Comparison of ENCODE assay signal across 8 mouse cellular contexts in the genomic region with DNA sequence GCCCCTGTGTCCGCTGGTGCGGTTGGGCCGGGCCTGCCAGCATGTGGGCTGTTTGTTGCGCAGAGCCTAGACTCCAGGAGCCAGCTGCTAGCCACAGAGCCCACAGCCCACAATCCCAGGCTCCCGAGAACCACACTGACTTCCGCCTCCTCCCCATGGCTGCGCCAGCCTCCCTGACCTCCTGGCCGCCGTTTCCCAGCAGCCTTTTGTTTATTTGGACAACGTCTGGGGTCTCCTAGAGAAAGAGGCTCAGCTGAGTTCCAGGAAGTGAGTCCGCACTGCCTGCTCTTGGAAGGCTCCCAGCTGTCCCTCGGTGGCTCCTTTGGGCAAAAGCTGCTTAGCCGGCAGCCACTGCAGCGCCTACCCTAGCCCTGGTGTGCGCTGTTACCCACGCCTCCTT. TPM values are rescaled to one million over a fixed set of nuclear protein-coding genes. Genes with fewer than 3 reads are reported as not detected.
A peak's percentile ranks its signal among the peaks of the same experiment; 100 is the strongest.
DNase-seq lines count a peak whose midpoint lies in the region; ATAC-seq lines count a peak whose summit lies in the region.

No protein-coding gene starts in this region.

- peak; percentile 67 to 75 for DNase-seq in adrenal gland, adult (ENCODE audit: inconsistent age in 2 of 2, low spot score in 1 of 2)
- no peak for DNase-seq in adrenal gland, postnatal 4 days (ENCODE audit: low spot score in 2 of 2)
- DNase-seq in embryonic facial prominence, embryonic 14.5 days (ENCODE audit: low spot score): peak; percentile 85
- DNase-seq in lung, postnatal 10 days: peak; percentile 95
- DNase-seq in retina, postnatal 7 days (ENCODE audit: low read depth, low spot score): peak; percentile 37

- H3K27ac ChIP-seq in embryonic facial prominence, embryonic 14.5 days (replicated peaks; ENCODE audit: low read depth, low read length): peak overlapping the region; percentile 35
- H3K27ac ChIP-seq in heart, embryonic 13.5 days (replicated peaks): peak overlapping the region; percentile 89
- H3K27ac ChIP-seq in kidney, embryonic 15.5 days: peak overlapping the region; percentile 92

- 5% methylated on average over 15 of the region's 16 CpGs for whole genome bisulfite sequencing in embryonic facial prominence, embryonic 14.5 days
- WGBS in heart, embryonic 13.5 days: 7% methylated on average over 16 of the region's 16 CpGs
- 4% methylated on average over 16 of the region's 16 CpGs for WGBS in kidney, embryonic 15.5 days

- peak; percentile 81 for ATAC-seq in embryonic facial prominence, embryonic 14.5 days (ENCODE audit: low read depth)
- 0 out of 2 replicates have a peak, but pooled peaks have one; percentile 25 for ATAC-seq in heart, embryonic 13.5 days (ENCODE audit: extremely low read depth, insufficient number of reproducible peaks, low FRiP score, low TSS enrichment)
- ATAC-seq in kidney, embryonic 15.5 days (replicated peaks; ENCODE audit: low FRiP score): peak; percentile 81
- no peak for ATAC-seq in CD4-positive, CD25-positive, alpha-beta regulatory T cell, adult 4 months

- peaks cover 26% of the 10 kb centered on the region for H3K4me1 ChIP-seq in embryonic facial prominence, embryonic 14.5 days (ENCODE audit: control insufficient read depth, insufficient read depth, low read length)
- H3K4me1 ChIP-seq in heart, embryonic 13.5 days: peaks cover 46% of the 10 kb centered on the region
- H3K4me1 ChIP-seq in kidney, embryonic 15.5 days: peaks cover 46% of the 10 kb centered on the region

- peak overlapping the region; percentile 8 for H3K4me3 ChIP-seq in embryonic facial prominence, embryonic 14.5 days (ENCODE audit: low read depth, low read length)
- H3K4me3 ChIP-seq in heart, embryonic 13.5 days: peak overlapping the region; percentile 32
- peak overlapping the region; percentile 23 for H3K4me3 ChIP-seq in kidney, embryonic 15.5 days (replicated peaks)

- no peaks in the 10 kb centered on the region for H3K9me3 ChIP-seq in embryonic facial prominence, embryonic 14.5 days (ENCODE audit: control insufficient read depth, low read length)
- no peaks in the 10 kb centered on the region for H3K9me3 ChIP-seq in heart, embryonic 13.5 days
- H3K9me3 ChIP-seq in kidney, embryonic 15.5 days (replicated peaks): no peaks in the 10 kb centered on the region

- peak overlapping the region; percentile 50 for H3K4me2 ChIP-seq in embryonic facial prominence, embryonic 14.5 days (ENCODE audit: low read depth, low read length)
- peak overlapping the region; percentile 63 for H3K4me2 ChIP-seq in heart, embryonic 13.5 days
- H3K4me2 ChIP-seq in kidney, embryonic 15.5 days: peak overlapping the region; percentile 55

- H3K36me3 ChIP-seq in embryonic facial prominence, embryonic 14.5 days (ENCODE audit: control insufficient read depth, insufficient read depth, low read length): no peaks in the 10 kb centered on the region
- no peaks in the 10 kb centered on the region for H3K36me3 ChIP-seq in heart, embryonic 13.5 days
- H3K36me3 ChIP-seq in kidney, embryonic 15.5 days: no peaks in the 10 kb centered on the region

- peak overlapping the region; percentile 52 for H3K9ac ChIP-seq in embryonic facial prominence, embryonic 14.5 days (ENCODE audit: low read depth, low read length)
- H3K9ac ChIP-seq in heart, embryonic 13.5 days: peak overlapping the region; percentile 72
- H3K9ac ChIP-seq in kidney, embryonic 15.5 days: peak overlapping the region; percentile 16; the same call in 1 of the 2 replicates

- H3K27me3 ChIP-seq in embryonic facial prominence, embryonic 14.5 days (replicated peaks; ENCODE audit: control insufficient read depth, insufficient read depth, low read length): no peaks in the 10 kb centered on the region
- peaks cover 4% of the 10 kb centered on the region; the same call in 1 of the 2 replicates for H3K27me3 ChIP-seq in heart, embryonic 13.5 days (replicated peaks)
- no peaks in the 10 kb centered on the region for H3K27me3 ChIP-seq in kidney, embryonic 15.5 days

RNA-seq across cellular contexts. Expression of a gene that starts 12.6 kb away (rescaled TPM):
- total RNA-seq in adrenal gland, postnatal 4 days (2021): 10 to 100 TPM; 60.9 to 65.2 TPM
- 21.3 and 23.0 TPM in 2 replicates for polyA plus RNA-seq in embryonic facial prominence, embryonic 14.5 days (2014; fragmentation: Nextera tagmentation; extraction: Ambion mirVana)
- 7.8 and 8.7 TPM in 2 replicates for polyA plus RNA-seq in heart, embryonic 13.5 days (2015; fragmentation: Nextera tagmentation; extraction: Ambion mirVana)
- 16.3 and 17.2 TPM in 2 replicates for polyA plus RNA-seq in kidney, embryonic 15.5 days (2015; fragmentation: Nextera tagmentation; extraction: Ambion mirVana)
- polyA plus RNA-seq in CD4-positive, CD25-positive, alpha-beta regulatory T cell, adult 4 months (2017; shearing (Covaris generic)): under 1 TPM; 0.17 to 0.46 TPM

Comparison
In these comparisons a context has a peak if more than half of its experiments do, and no peak if none do; other contexts are left out.
1. DNase-seq: peak in adrenal gland, adult (2 of 2), embryonic facial prominence, embryonic 14.5 days (single experiment), lung, postnatal 10 days (single experiment) and retina, postnatal 7 days (single experiment); none in adrenal gland, postnatal 4 days (0 of 2).
2. H3K27ac ChIP-seq: peak in every context shown above with its lines; median percentile 92 in kidney, embryonic 15.5 days; 89 in heart, embryonic 13.5 days; 35 in embryonic facial prominence, embryonic 14.5 days.
3. H3K9ac ChIP-seq: peak in every context shown above with its lines; median percentile 72 in heart, embryonic 13.5 days; 52 in embryonic facial prominence, embryonic 14.5 days; 16 in kidney, embryonic 15.5 days.
4. Peak in every context shown above with its lines, with median percentiles within 50 percentile points of each other: H3K4me2 ChIP-seq and H3K4me3 ChIP-seq.